Mouse (Mus musculus) liver, embryonic 15.5 days (tissue): ENCODE data around the gene Zfp646. TPM values are rescaled to one million over a fixed set of nuclear protein-coding genes. Genes with fewer than 3 reads are reported as not detected.

Experiments
- ATAC-seq: fragments of 200-750 bp; cut with Nextera tagmentation; 2 replicates; pipeline ENCODE4 v1.8.0; 2017; ENCODE audit warnings: moderate number of reproducible peaks, mild to moderate bottlenecking, moderate library complexity; ENCODE audit not compliant: insufficient read depth
- H3K27ac ChIP-seq: fragments of 300-500 bp; sonication (generic); replicated peaks from 2 replicates; pipeline ENCODE4 v1.5.1; 2015; ENCODE audit warnings: mild to moderate bottlenecking, inconsistent platforms
- H3K27me3 ChIP-seq: fragments of 300-500 bp; sonication (generic); 2 replicates; pipeline ENCODE4 v1.6.1; 2015; ENCODE audit warnings: mild to moderate bottlenecking, inconsistent platforms
- H3K36me3 ChIP-seq: fragments of 300-500 bp; sonication (generic); replicated peaks from 2 replicates; pipeline ENCODE4 v1.6.1; 2015; ENCODE audit warnings: moderate library complexity, mild to moderate bottlenecking, inconsistent platforms
- H3K4me1 ChIP-seq: fragments of 300-500 bp; sonication (generic); replicated peaks from 2 replicates; pipeline ENCODE4 v1.6.1; 2015; ENCODE audit warnings: inconsistent platforms
- H3K4me2 ChIP-seq: fragments of 300-500 bp; sonication (generic); 2 replicates; pipeline ENCODE4 v1.6.1; 2015; ENCODE audit warnings: moderate library complexity, mild to moderate bottlenecking, inconsistent platforms
- H3K4me3 ChIP-seq: fragments of 300-500 bp; sonication (generic); replicated peaks from 2 replicates; pipeline ENCODE4 v1.5.1; 2015; ENCODE audit warnings: mild to moderate bottlenecking, inconsistent platforms
- H3K9ac ChIP-seq: fragments of 300-500 bp; sonication (generic); 2 replicates; pipeline ENCODE4 v1.6.1; 2015; ENCODE audit warnings: moderate library complexity, mild to moderate bottlenecking, inconsistent platforms
- H3K9me3 ChIP-seq: fragments of 300-500 bp; sonication (generic); replicated peaks from 2 replicates; pipeline ENCODE4 v1.6.1; 2016; ENCODE audit warnings: inconsistent platforms
- WGBS: fragments of 180-500 bp; shearing (Covaris S2); methylation state at CpG from one replicate; pipeline ENCODE4 v1.1.7; 2015; ENCODE audit warnings: mixed read lengths; ENCODE audit not compliant: insufficient replicate concordance; 5-methylcytosine and 5-hydroxymethylcytosine counted together
- polyA plus RNA-seq: library from polyadenylated mRNA; unstranded; fragments of >200 nt; fragmentation: Nextera tagmentation; extraction: Ambion mirVana; gene quantifications from 2 replicates; pipeline ENCODE4 v1.2.1, GENCODE M21; 2015

The Zfp646 gene
- polyA plus RNA-seq, 1 experiment from 2014 or later: 3.8 TPM

DNA sequence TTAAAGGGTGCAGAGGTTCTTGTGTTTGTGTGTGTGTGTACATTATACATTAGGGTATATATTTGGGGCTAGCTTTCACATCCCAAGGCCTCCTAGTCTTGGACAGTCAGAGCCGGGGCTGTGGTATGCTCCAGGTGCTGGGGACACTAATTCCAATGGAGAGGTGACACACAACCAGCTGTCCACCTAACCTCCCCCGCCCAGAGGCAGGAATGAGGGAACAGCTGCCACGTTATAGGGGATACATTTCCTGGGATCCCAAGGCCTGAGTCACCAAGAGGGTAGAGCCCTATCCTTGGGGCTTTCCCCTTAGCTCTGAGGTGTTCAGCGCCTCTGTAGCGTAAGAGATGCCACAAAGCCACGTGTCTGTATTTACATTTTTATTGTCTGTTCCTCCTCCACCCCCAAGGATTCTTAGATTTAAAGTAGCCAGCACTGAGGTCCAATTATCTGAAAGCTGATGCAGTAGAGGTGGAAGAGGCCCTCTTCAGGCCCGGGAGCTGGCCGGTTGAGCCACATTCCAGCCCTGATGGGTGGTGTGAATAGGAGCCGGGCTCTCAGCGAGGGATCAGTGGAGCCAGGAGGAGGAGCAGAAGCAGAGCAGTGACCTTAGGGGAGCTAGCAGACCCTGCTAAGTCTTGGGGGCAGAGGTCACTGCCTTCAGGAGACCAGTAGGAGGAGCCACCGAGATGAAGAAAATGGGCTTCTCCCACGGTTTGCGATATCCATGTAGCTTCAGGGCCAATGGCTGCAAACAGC, 56.4 kb downstream of the Zfp646 start:
- peaks cover 9% of the 10 kb centered on the region; the same call in 1 of the 2 replicates for H3K27me3 ChIP-seq
- H3K36me3 ChIP-seq: 0 out of 2 replicates have a peak, but pooled peaks cover 4% of the 10 kb centered on the region
- no peaks in the 10 kb centered on the region for H3K9me3 ChIP-seq
- no peak for ATAC-seq
- H3K4me1 ChIP-seq: peaks cover 66% of the 10 kb centered on the region
- WGBS: 50% methylated on average over 13 of the region's 13 CpGs
- peak overlapping the region; percentile 64 for H3K27ac ChIP-seq
- no peak overlapping the region for H3K4me3 ChIP-seq
- H3K9ac ChIP-seq: no peak overlapping the region
- H3K4me2 ChIP-seq: peak overlapping the region; percentile 8

DNA sequence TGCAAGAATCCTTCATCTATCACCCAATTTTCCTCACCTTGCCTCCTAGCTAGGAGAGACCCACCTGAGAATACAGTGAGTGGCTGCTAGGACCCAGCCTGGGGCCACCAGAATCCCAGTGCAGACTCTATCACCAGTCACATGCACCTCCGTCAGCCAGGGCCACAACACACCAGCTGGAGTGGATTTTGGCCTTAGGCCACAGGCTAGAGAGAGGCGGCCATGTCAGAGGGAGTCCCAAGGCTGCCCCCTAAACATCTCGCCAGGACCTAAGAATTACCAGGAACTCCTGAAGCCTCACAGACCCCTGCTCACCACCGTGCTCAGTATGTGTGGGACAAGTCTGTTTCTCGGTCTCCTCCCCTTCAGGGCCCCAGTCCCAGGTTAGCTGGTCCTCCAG, 58.1 kb downstream of the Zfp646 start:
- H3K4me2 ChIP-seq: no peak overlapping the region
- peaks cover 59% of the 10 kb centered on the region for H3K4me1 ChIP-seq
- peaks cover 6% of the 10 kb centered on the region; the same call in 1 of the 2 replicates for H3K27me3 ChIP-seq
- no peaks in the 10 kb centered on the region for H3K36me3 ChIP-seq
- ATAC-seq: no peak
- no peak overlapping the region for H3K27ac ChIP-seq
- 72% methylated on average over 5 of the region's 5 CpGs for WGBS
- H3K9ac ChIP-seq: no peak overlapping the region
- H3K4me3 ChIP-seq: no peak overlapping the region
- no peaks in the 10 kb centered on the region for H3K9me3 ChIP-seq

DNA sequence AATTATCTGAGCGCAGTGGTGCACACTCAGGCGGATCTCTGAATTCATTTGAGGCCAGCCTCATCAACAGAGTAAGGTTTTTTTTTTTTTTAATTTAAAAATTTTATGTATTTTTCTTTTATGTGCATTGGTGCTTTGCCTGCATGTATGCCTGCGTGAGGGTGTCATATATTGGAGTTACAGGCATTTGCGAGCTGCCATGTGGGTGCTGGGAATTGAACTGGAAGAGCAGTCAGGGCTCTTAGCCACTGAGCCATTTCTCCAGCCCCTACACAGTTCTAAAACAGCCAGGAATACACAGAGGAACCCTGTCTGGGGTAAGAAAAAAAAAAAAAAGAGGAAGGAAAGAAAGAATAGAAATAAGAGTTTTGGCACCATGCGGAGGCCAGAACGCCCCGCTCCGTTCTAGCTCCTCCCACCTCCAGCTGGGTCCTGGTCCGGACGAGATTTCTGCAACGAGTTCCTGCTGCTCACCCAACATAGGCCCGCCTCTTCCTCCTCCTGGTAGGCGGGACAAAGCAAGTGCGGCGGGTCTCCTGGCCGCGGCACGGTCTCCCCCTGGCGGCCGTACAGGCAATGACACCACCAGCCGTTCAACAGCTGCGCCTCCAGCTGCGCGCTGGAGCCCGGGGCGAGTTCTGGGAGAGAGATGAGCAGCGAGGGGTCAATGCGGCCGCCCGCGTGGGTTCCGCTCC, 59.2 kb downstream of the Zfp646 start:
- Histone ChIP-seq H3K27ac (peak overlapping the region; percentile 53; the same call in 1 of the 2 replicates), H3K36me3 (no peaks in the 10 kb centered on the region), H3K9ac (peak overlapping the region; percentile 81), H3K4me1 (peaks cover 48% of the 10 kb centered on the region), H3K4me2 (peak overlapping the region; percentile 100), H3K27me3 (0 out of 2 replicates have a peak, but pooled peaks cover 2% of the 10 kb centered on the region), H3K4me3 (peak overlapping the region; percentile 72), H3K9me3 (no peaks in the 10 kb centered on the region)
- peak; percentile 89 for ATAC-seq
- whole genome bisulfite sequencing: 6% methylated on average over 32 of the region's 32 CpGs

Other genes with a start within 250 kb of the Zfp646 start
- 22.9 and 23.7 TPM in 2 replicates for gene Bcl7c, start 167.3 kb upstream of the Zfp646 start, polyA plus RNA-seq
- gene Ctf1, start 163.5 kb upstream of the Zfp646 start, polyA plus RNA-seq: 2.7 and 2.8 TPM in 2 replicates
- 0.06 and 0.10 TPM in 2 replicates for gene Ctf2, start 144.1 kb upstream of the Zfp646 start, polyA plus RNA-seq
- gene Fbxl19, start 131.7 kb upstream of the Zfp646 start, polyA plus RNA-seq: 2.8 and 2.9 TPM in 2 replicates
- 11.0 and 13.1 TPM in 2 replicates for gene Orai3, start 106.4 kb upstream of the Zfp646 start, polyA plus RNA-seq
- gene Setd1a, start 99.6 kb upstream of the Zfp646 start, polyA plus RNA-seq: 9.2 and 9.3 TPM in 2 replicates
- gene Gm49388, start 90.6 kb upstream of the Zfp646 start, polyA plus RNA-seq: not detected in 2 replicates
- gene Hsd3b7, start 75.6 kb upstream of the Zfp646 start, polyA plus RNA-seq: 55.9 and 75.3 TPM in 2 replicates
- gene Stx4a, start 51.9 kb upstream of the Zfp646 start, polyA plus RNA-seq: 14.6 and 14.9 TPM in 2 replicates
- 0.43 and 0.44 TPM in 2 replicates for gene Stx1b, start 51.7 kb upstream of the Zfp646 start, polyA plus RNA-seq
- gene Zfp668, start 607 bp downstream of the Zfp646 start, polyA plus RNA-seq: 5.7 and 6.8 TPM in 2 replicates
- 0.21 and 0.46 TPM in 2 replicates for gene Prss53, start 14.7 kb downstream of the Zfp646 start, polyA plus RNA-seq
- not detected in 2 replicates for gene Gm21974, start 19.2 kb downstream of the Zfp646 start, polyA plus RNA-seq
- gene Vkorc1, start 19.4 kb downstream of the Zfp646 start, polyA plus RNA-seq: 122 and 141 TPM in 2 replicates
- 51.5 and 59.2 TPM in 2 replicates for gene Bckdk, start 27.9 kb downstream of the Zfp646 start, polyA plus RNA-seq
- gene Kat8, start 36.3 kb downstream of the Zfp646 start, polyA plus RNA-seq: 15.0 TPM in 2 replicates
- gene Prss8, start 53.9 kb downstream of the Zfp646 start, polyA plus RNA-seq: 13.9 and 17.4 TPM in 2 replicates
- 2.7 and 3.3 TPM in 2 replicates for gene Prss36, start 70.5 kb downstream of the Zfp646 start, polyA plus RNA-seq
- 120 and 123 TPM in 2 replicates for gene Fus, start 91.2 kb downstream of the Zfp646 start, polyA plus RNA-seq
- gene Pycard, start 117.6 kb downstream of the Zfp646 start, polyA plus RNA-seq: 24.9 and 29.1 TPM in 2 replicates
- gene Trim72, start 127.7 kb downstream of the Zfp646 start, polyA plus RNA-seq: 0.25 and 0.38 TPM in 2 replicates
- 6.0 TPM in 2 replicates for gene Itgam, start 186.4 kb downstream of the Zfp646 start, polyA plus RNA-seq
- 0.20 TPM in 1 of 2 replicates, not detected in the other for gene Gm49368, start 186.5 kb downstream of the Zfp646 start, polyA plus RNA-seq